Mouse (Mus musculus) liver, adult 2 months (tissue): ENCODE results near the gene Gm26602.

Experiments used
- CTCF ChIP-seq: fragments of 200-500 bp; IDR thresholded peaks from 2 replicates; pipeline ENCODE4 v1.5.1; 2011; ENCODE audit warnings: low read depth, low read length, control low read depth
- POLR2A ChIP-seq: fragments of 200-500 bp; IDR thresholded peaks from 2 replicates; pipeline ENCODE4 v1.6.1; 2011; ENCODE audit warnings: low read length, control low read depth; ENCODE audit not compliant: insufficient read depth; ENCODE audit errors: extremely low read depth

- TF ChIP-seq POLR2A = no peak
- no peak for TF ChIP-seq CTCF
These were observed 7.8 kb downstream of the Gm26602 start for GRCm38 (mm10) chr10:79918231-79919078.
